In genomic region chr19:41618771-41619385, GRCm38 (mm10) we compare ENCODE assay signal across 8 mouse cellular contexts. TPM values are rescaled to one million over a fixed set of nuclear protein-coding genes. Genes with fewer than 3 reads are reported as not detected.
A peak's percentile ranks its signal among the peaks of the same experiment; 100 is the strongest.
DNase-seq lines count a peak whose midpoint lies in the region; ATAC-seq lines count a peak whose summit lies in the region.
"Had no signal": no experiment of that assay in that cellular context is flagged by ENCODE, and none has a peak within 500 bp of the region (broad histone marks: within the 10 kb centered on the region; RNA-seq: fewer than 3 reads in every experiment).

No protein-coding gene starts in this region.

- ATAC-seq in kidney, embryonic 15.5 days (replicated peaks; ENCODE audit: low FRiP score), result peak; percentile 43; the same call in 1 of the 2 replicates
- ATAC-seq in heart, embryonic 16.5 days (replicated peaks; ENCODE audit: extremely low read depth, insufficient read depth, low FRiP score), result peak; percentile 68
- ATAC-seq in neural tube, embryonic 12.5 days (ENCODE audit: low FRiP score, low read depth), result peak; percentile 68; the same call in 1 of the 2 replicates

- H3K9ac ChIP-seq in kidney, embryonic 15.5 days, result no peak overlapping the region
- no peak overlapping the region for H3K9ac ChIP-seq in heart, embryonic 16.5 days (ENCODE audit: low read length)
- no peak overlapping the region for H3K9ac ChIP-seq in neural tube, embryonic 12.5 days
- H3K9ac ChIP-seq: liver, embryonic 14.5 days had no signal

- H3K9me3 ChIP-seq in kidney, embryonic 15.5 days (replicated peaks), result no peaks in the 10 kb centered on the region
- no peaks in the 10 kb centered on the region for H3K9me3 ChIP-seq in heart, embryonic 16.5 days (replicated peaks; ENCODE audit: control insufficient read depth, low read length)
- H3K9me3 ChIP-seq in neural tube, embryonic 12.5 days, result no peaks in the 10 kb centered on the region

- no peak overlapping the region for H3K27ac ChIP-seq in kidney, embryonic 15.5 days
- peak overlapping the region; percentile 52 for H3K27ac ChIP-seq in heart, embryonic 16.5 days (ENCODE audit: low read length)
- peak overlapping the region; percentile 7; the same call in 1 of the 2 replicates for H3K27ac ChIP-seq in neural tube, embryonic 12.5 days
- H3K27ac ChIP-seq: liver, embryonic 14.5 days had no signal

- no peak overlapping the region for H3K4me3 ChIP-seq in kidney, embryonic 15.5 days (replicated peaks)
- H3K4me3 ChIP-seq in heart, embryonic 16.5 days (ENCODE audit: low read length), result no peak overlapping the region
- no peak overlapping the region for H3K4me3 ChIP-seq in neural tube, embryonic 12.5 days

- WGBS in kidney, embryonic 15.5 days, result 35% methylated on average over 19 of the region's 19 CpGs
- 53% methylated on average over 19 of the region's 19 CpGs for WGBS in heart, embryonic 16.5 days
- WGBS in neural tube, embryonic 12.5 days, result 56% methylated on average over 19 of the region's 19 CpGs

- H3K36me3 ChIP-seq in kidney, embryonic 15.5 days, result no peaks in the 10 kb centered on the region
- H3K36me3 ChIP-seq in heart, embryonic 16.5 days (ENCODE audit: control insufficient read depth, insufficient read depth), result no peaks in the 10 kb centered on the region
- H3K36me3 ChIP-seq in neural tube, embryonic 12.5 days, result peaks cover 4% of the 10 kb centered on the region; the same call in 1 of the 2 replicates

- no peak for DNase-seq in kidney, postnatal 10 days
- DNase-seq in gastrocnemius, postnatal 10 days, result peak; percentile 63
- DNase-seq in adipocyte (ENCODE audit: low spot score), result no peak
- DNase-seq in cerebellum, postnatal 36 days, result no peak

- no peak overlapping the region for H3K4me2 ChIP-seq in kidney, embryonic 15.5 days
- peak overlapping the region; percentile 36; the same call in 1 of the 2 replicates for H3K4me2 ChIP-seq in heart, embryonic 16.5 days (ENCODE audit: low read depth, low read length)
- peak overlapping the region; percentile 14; the same call in 1 of the 2 replicates for H3K4me2 ChIP-seq in neural tube, embryonic 12.5 days (replicated peaks)

- H3K27me3 ChIP-seq in kidney, embryonic 15.5 days, result peaks cover 28% of the 10 kb centered on the region
- H3K27me3 ChIP-seq in heart, embryonic 16.5 days (ENCODE audit: control insufficient read depth, insufficient read depth, low read length), result no peaks in the 10 kb centered on the region
- 0 out of 2 replicates have a peak, but pooled peaks cover 10% of the 10 kb centered on the region for H3K27me3 ChIP-seq in neural tube, embryonic 12.5 days (replicated peaks)

- H3K4me1 ChIP-seq in kidney, embryonic 15.5 days, result peaks cover 21% of the 10 kb centered on the region; the same call in 1 of the 2 replicates
- H3K4me1 ChIP-seq in heart, embryonic 16.5 days (ENCODE audit: control insufficient read depth, insufficient read depth, low read length), result peaks cover 25% of the 10 kb centered on the region
- peaks cover 22% of the 10 kb centered on the region for H3K4me1 ChIP-seq in neural tube, embryonic 12.5 days

RNA-seq across cellular contexts. Expression of gene Gm340, which starts 36.7 kb away (rescaled TPM):
- 1.9 and 2.8 TPM in 2 replicates for polyA plus RNA-seq in kidney, embryonic 15.5 days (2015; fragmentation: Nextera tagmentation; extraction: Ambion mirVana)
- total RNA-seq in gastrocnemius, postnatal 10 days (2021), result 1 to 10 TPM; 7.7 to 9.8 TPM
- polyA plus RNA-seq in heart, embryonic 16.5 days (2015; fragmentation: Nextera tagmentation; extraction: Ambion mirVana), result 1.4 TPM in 2 replicates
- 3.1 and 3.4 TPM in 2 replicates for polyA plus RNA-seq in neural tube, embryonic 12.5 days (2016; fragmentation: Nextera tagmentation; extraction: Ambion mirVana)
